Mouse (Mus musculus) left cerebral cortex, adult 8-10 months (tissue): Measurements from ENCODE around the gene Galnt13. TPM values are rescaled to one million over a fixed set of nuclear protein-coding genes. Genes with fewer than 3 reads are reported as not detected.
"Not testable (repeated sequence)": the region's sequence is repeated elsewhere in the genome, so short reads cannot be mapped to it uniquely, and the experiment has no call there.

ENCODE experiments used
- DNase-seq, 2 experiments: peaks; one replicate each; pipeline ENCODE4 v3.0.0; 2022; ENCODE audit warnings: low spot score in 2 of 2
- total RNA-seq, 4 experiments: library from RNA; stranded (reverse); gene quantifications; 2 replicates each; pipeline ENCODE4 v1.2.4; 2022

Gene Galnt13
- total RNA-seq, 4 experiments from 2014 or later, result 43.2 to 51.5 (median 49.1) TPM

GRCm38 (mm10) chr2:54915088-54915670 lies 479.1 kb downstream of the Galnt13 start:
- no peak for DNase-seq

DNA sequence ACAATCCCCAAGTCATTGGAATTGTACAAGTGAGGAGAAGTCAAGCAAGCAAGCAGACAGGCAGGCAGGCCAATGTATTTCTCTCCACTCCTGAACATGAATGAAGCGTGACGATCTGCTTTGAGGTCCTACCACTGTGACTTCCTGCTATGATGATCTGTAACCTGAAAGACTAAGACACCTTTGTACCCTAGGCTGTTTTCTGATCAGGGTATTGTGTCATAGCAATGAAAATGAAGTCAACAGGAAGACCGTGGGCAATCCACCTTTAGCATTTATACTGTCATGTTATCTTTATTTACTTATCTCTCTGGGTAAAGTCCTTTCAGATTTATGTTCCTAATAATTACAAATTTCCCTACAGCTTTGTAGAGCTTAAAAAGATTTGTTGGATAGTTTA lies 500.3 kb downstream of the Galnt13 start:
- DNase-seq, result no peak

DNA sequence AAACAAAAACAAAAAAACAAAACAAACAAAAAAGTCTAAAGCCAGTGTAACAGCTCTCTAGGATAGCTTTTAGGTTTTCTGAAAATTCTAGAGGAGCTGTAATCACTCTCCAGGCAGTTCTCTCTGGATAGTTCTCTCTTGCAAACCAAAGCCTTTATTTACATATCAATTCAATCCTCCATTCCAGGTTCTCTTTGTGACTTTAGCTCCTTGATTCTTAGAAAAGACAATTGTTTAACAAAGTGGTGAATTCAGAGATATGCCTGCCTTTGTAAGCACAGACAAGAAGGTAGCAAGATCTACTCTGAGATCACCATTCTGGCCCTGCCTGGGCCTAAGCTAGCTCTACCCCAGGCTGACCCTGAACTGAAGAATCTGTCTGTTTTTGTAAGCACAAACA lies 501.2 kb downstream of the Galnt13 start:
- no peak for DNase-seq

- no peak for DNase-seq
Observed at GRCm38 (mm10) chr2:54938075-54938474, 502.0 kb downstream of the Galnt13 start.

DNA sequence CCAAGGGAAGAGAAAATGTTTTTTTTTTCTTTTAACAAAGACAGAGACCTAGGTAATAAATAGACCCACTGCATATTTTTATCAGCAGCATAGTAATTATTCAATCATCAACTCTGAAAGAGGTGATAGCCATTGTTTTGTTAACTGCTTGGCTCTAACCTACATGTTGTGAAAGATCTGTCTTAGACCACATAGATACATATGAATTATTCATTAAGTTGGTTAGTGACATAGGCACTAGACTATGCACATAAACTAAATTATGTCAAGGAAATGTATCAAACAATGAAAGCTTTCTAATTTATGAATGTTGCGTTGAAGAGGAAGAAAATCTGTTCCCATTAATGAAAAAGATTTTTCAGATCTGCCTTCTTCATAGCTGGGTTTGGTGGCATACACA lies 507.3 kb downstream of the Galnt13 start:
- DNase-seq, result no peak

DNA sequence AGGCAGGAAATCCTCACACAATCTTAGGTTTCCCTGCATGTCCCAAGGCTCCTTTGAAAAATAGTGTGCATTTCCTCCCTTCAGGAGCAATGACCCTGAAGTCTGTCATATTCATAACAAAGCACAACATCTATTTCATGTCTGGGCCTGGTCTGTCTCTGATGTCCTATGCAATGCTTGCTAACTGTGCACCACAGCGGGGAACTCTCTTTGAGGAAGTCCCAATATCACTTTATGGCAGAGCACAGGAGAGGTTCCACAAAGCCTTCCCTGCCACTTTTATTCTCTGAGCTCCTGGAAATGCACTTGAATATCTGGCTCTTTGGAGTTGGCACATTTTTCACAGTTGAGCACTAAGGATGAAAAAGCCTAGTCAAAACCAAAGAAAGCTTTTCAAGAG lies 547.7 kb downstream of the Galnt13 start:
- no peak for DNase-seq

DNA sequence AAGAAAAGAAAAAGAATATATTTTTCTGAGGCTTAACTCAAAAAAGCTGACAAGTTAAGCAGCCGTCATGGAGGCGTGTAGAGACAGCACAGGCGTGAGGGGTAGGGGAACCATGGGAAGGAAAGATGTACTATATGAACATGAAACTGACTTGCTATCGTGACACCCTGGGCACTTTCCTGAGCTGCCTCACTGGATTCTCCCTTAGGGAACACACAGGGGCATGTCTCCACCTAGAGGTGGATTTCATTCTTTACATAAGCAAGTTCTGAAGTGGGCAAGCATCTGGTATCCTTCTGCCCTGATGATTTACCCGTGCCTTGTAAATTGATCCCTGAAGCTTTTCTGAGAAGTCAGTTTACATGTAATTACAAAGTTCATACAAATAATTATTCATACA lies 586.4 kb downstream of the Galnt13 start:
- DNase-seq, result not testable (repeated sequence)

DNA sequence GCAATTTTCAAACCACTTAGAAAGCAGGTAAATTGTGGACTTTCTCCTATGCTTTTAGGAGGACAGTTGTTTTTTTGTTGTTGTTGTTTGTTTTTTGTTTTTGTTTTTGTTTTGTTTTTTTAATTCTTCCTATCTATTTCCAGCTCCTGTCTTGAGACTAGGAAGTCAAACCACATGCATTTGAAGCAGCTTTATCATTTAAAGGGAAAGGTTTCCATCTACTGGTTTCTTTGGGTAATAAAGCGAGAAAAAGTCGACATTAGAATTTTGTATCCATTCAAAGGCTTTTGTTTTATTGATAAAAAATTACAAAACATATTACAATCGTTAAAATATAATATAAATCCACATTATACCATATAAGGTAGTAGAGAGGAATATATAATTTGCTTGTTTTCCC lies 598.5 kb downstream of the Galnt13 start:
- DNase-seq, result no peak

GRCm38 (mm10) chr2:55065469-55066315 lies 629.6 kb downstream of the Galnt13 start:
- DNase-seq, result no peak

DNA sequence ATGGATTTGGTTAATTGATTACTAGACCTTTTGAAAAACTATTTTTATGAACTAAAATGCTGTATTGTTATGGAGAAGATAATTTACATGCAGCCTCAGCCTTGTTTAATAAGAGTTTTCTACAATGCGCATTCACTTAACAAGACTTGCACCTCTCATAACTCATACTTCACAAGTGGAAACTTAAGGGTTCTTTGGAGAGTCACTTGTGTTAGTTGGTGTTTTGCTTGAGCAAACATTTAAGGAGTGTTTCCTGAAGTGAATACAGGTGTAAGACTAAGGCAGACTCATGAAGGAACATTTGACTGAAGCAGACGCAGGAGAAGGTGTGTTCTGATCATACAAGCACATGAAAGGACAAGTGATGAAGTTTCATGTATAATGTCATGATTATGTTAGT lies 649.5 kb downstream of the Galnt13 start:
- no peak for DNase-seq

GRCm38 (mm10) chr2:55088034-55088433 lies 651.9 kb downstream of the Galnt13 start:
- no peak for DNase-seq

GRCm38 (mm10) chr2:55090332-55090731 lies 654.2 kb downstream of the Galnt13 start:
- no peak for DNase-seq

DNA sequence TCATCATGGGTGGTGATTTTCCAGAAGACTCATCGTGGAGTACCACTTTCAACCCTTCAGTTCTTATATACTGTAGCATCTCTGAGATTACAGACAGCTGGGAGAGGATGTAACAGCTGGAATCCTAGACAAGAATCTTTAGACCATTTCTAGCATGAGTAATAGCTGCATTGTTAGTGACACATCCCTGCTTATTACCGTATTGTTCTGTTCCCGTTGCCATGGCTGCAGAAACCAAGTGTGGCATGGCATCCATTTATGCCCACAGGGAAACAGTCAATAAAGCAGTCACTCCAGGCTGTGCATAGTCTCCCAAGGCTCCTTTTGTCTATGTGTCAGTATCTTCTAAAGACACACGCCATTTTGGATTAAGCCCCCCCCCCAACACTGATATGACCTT lies 655.4 kb downstream of the Galnt13 start:
- no peak for DNase-seq

DNA sequence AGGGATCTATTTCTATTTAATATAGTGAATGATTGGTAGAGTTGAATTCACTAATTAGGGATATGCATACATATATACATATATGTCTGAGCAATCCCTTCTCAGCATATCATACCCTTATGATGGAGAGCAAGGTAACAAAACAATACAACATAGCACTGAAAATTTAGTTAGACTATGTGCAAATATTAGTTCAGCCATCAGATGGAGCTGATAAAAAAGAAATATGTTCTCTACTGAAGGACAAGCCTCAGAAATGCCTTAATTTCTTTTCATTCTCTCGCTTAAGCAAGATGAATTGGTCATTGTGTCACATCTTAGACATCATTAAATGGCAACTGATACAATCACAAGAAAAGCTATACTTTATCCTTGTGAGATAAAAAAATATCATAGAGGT lies 663.0 kb downstream of the Galnt13 start:
- no peak for DNase-seq

GRCm38 (mm10) chr2:55101279-55101678 lies 665.2 kb downstream of the Galnt13 start:
- no peak for DNase-seq

GRCm38 (mm10) chr2:55103521-55103920 lies 667.4 kb downstream of the Galnt13 start:
- no peak for DNase-seq

DNA sequence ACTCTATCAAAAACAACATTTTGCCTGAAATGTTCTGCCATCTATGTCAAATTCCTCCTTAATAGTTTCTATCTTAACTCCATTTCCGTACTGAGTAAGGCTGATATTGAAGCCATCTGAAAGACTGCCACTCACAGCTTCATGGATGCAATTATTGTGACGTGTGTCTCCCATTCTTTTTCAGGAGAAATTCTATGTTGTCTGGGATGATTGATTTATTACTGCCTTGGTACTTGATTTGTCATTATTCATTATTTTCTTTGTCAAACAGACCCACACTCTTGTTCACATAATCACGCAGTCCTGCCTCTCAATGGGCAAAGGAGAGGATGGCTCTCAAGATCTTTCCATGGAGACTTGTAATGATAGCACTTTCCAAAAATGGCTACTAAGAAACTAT lies 671.7 kb downstream of the Galnt13 start:
- DNase-seq, result no peak

GRCm38 (mm10) chr2:55153089-55153488 lies 717.0 kb downstream of the Galnt13 start:
- DNase-seq, result no peak

- DNase-seq, result no peak
Observed at GRCm38 (mm10) chr2:55164781-55165180, 728.7 kb downstream of the Galnt13 start.
